Mouse (Mus musculus) heart, embryonic 15.5 days (tissue): ENCODE measurements around the gene Zg16. TPM values are rescaled to one million over a fixed set of nuclear protein-coding genes. Genes with fewer than 3 reads are reported as not detected.

Experiments used
- ATAC-seq: fragments of 200-750 bp; cut with Nextera tagmentation; replicated peaks from 2 replicates; pipeline ENCODE4 v1.8.0; 2017; ENCODE audit warnings: low read depth, moderate TSS enrichment; ENCODE audit not compliant: insufficient number of reproducible peaks, insufficient read depth, low FRiP score
- H3K27ac ChIP-seq: fragments of 300-500 bp; sonication (generic); 2 replicates; pipeline ENCODE4 v1.5.1; 2015; ENCODE audit warnings: mild to moderate bottlenecking, inconsistent platforms
- H3K27me3 ChIP-seq: fragments of 300-500 bp; sonication (generic); 2 replicates; pipeline ENCODE4 v1.6.1; 2015; ENCODE audit warnings: inconsistent platforms
- H3K36me3 ChIP-seq: fragments of 300-500 bp; sonication (generic); 2 replicates; pipeline ENCODE4 v1.6.1; 2015; ENCODE audit warnings: mild to moderate bottlenecking, inconsistent platforms
- H3K4me1 ChIP-seq: fragments of 300-500 bp; sonication (generic); replicated peaks from 2 replicates; pipeline ENCODE4 v1.6.1; 2015; ENCODE audit warnings: inconsistent platforms
- H3K4me2 ChIP-seq: fragments of 300-500 bp; sonication (generic); 2 replicates; pipeline ENCODE4 v1.6.1; 2015; ENCODE audit warnings: inconsistent platforms, mild to moderate bottlenecking, moderate library complexity
- H3K4me3 ChIP-seq: fragments of 300-500 bp; sonication (generic); 2 replicates; pipeline ENCODE4 v1.5.1; 2015; ENCODE audit warnings: mild to moderate bottlenecking, inconsistent platforms
- H3K9ac ChIP-seq: fragments of 300-500 bp; sonication (generic); 2 replicates; pipeline ENCODE4 v1.6.1; 2015; ENCODE audit warnings: mild to moderate bottlenecking, inconsistent platforms
- H3K9me3 ChIP-seq: fragments of 300-500 bp; sonication (generic); replicated peaks from 2 replicates; pipeline ENCODE4 v1.6.1; 2016; ENCODE audit warnings: inconsistent platforms
- WGBS: fragments of 180-500 bp; shearing (Covaris S2); methylation state at CpG from one replicate; pipeline ENCODE4 v1.1.7; 2015; ENCODE audit warnings: mixed read lengths; 5-methylcytosine and 5-hydroxymethylcytosine counted together
- polyA plus RNA-seq: library from polyadenylated mRNA; unstranded; fragments of >200 nt; fragmentation: Nextera tagmentation; extraction: Ambion mirVana; gene quantifications from 2 replicates; pipeline ENCODE4 v1.2.1, GENCODE M21; 2015

The Zg16 gene
- polyA plus RNA-seq, 1 experiment from 2014 or later: not detected

- no peaks in the 10 kb centered on the region for H3K9me3 ChIP-seq
- no peak overlapping the region for H3K4me2 ChIP-seq
- 85% methylated on average over 6 of the region's 6 CpGs for WGBS
- no peak for ATAC-seq
- H3K4me1 ChIP-seq: no peaks in the 10 kb centered on the region
- no peaks in the 10 kb centered on the region for H3K36me3 ChIP-seq
- no peak overlapping the region for H3K9ac ChIP-seq
- no peaks in the 10 kb centered on the region for H3K27me3 ChIP-seq
- H3K27ac ChIP-seq: no peak overlapping the region
- H3K4me3 ChIP-seq: no peak overlapping the region
These were observed 21.6 kb downstream of the Zg16 start for GRCm38 (mm10) chr7:127065538-127065937.

GRCm38 (mm10) chr7:127055026-127055585 lies 32.0 kb downstream of the Zg16 start:
- H3K4me2 ChIP-seq: no peak overlapping the region
- no peak overlapping the region for H3K27ac ChIP-seq
- H3K36me3 ChIP-seq: no peaks in the 10 kb centered on the region
- no peak overlapping the region for H3K9ac ChIP-seq
- H3K9me3 ChIP-seq: no peaks in the 10 kb centered on the region
- no peak overlapping the region for H3K4me3 ChIP-seq
- H3K4me1 ChIP-seq: no peaks in the 10 kb centered on the region
- H3K27me3 ChIP-seq: 0 out of 2 replicates have a peak, but pooled peaks cover 8% of the 10 kb centered on the region
- WGBS: 71% methylated on average over 5 of the region's 5 CpGs
- ATAC-seq: no peak

- under 1% methylated on average over 53 of the region's 53 CpGs for WGBS
- Histone ChIP-seq H3K27ac (peak within 1 kb of the TSS; percentile 79), H3K4me1 (peaks cover 21% of the 10 kb centered on the region), H3K9ac (peak within 1 kb of the TSS; percentile 82), H3K4me3 (peak within 1 kb of the TSS; percentile 91), H3K4me2 (peak within 1 kb of the TSS; percentile 85), H3K9me3 (no peaks in the 10 kb centered on the region), H3K36me3 (peaks cover 11% of the 10 kb centered on the region), H3K27me3 (no peaks in the 10 kb centered on the region)
- peak; percentile 80 for ATAC-seq
These were observed 45.1 kb downstream of the Zg16 start, which contains the start of gene Kif22 for GRCm38 (mm10) chr7:127041851-127042672. TSS of gene Kif22 (minus strand) at chr7:127042471.

- H3K9me3 ChIP-seq: no peaks in the 10 kb centered on the region
- H3K36me3 ChIP-seq: peaks cover 64% of the 10 kb centered on the region
- no peak overlapping the region for H3K4me2 ChIP-seq
- no peak overlapping the region for H3K9ac ChIP-seq
- H3K4me3 ChIP-seq: no peak overlapping the region
- no peak overlapping the region for H3K27ac ChIP-seq
- H3K27me3 ChIP-seq: no peaks in the 10 kb centered on the region
- ATAC-seq: no peak
- H3K4me1 ChIP-seq: peaks cover 9% of the 10 kb centered on the region
- 67% methylated on average over 1 of the region's 1 CpGs for WGBS
These were observed 55.9 kb downstream of the Zg16 start for GRCm38 (mm10) chr7:127031244-127031643.

GRCm38 (mm10) chr7:127030172-127030571 lies 57.0 kb downstream of the Zg16 start:
- Histone ChIP-seq H3K4me3 (no peak overlapping the region), H3K9ac (no peak overlapping the region), H3K27me3 (no peaks in the 10 kb centered on the region), H3K27ac (no peak overlapping the region), H3K9me3 (no peaks in the 10 kb centered on the region), H3K4me1 (peaks cover 9% of the 10 kb centered on the region), H3K4me2 (no peak overlapping the region), H3K36me3 (peaks cover 58% of the 10 kb centered on the region)
- ATAC-seq: no peak
- 94% methylated on average over 1 of the region's 1 CpGs for WGBS

GRCm38 (mm10) chr7:127027885-127028284 lies 59.2 kb downstream of the Zg16 start:
- Histone ChIP-seq H3K4me2 (peak overlapping the region; percentile 94), H3K27ac (peak overlapping the region; percentile 99), H3K4me3 (peak overlapping the region; percentile 93), H3K36me3 (peaks cover 47% of the 10 kb centered on the region), H3K27me3 (no peaks in the 10 kb centered on the region), H3K9ac (peak overlapping the region; percentile 53), H3K9me3 (no peaks in the 10 kb centered on the region), H3K4me1 (peaks cover 31% of the 10 kb centered on the region)
- 64% methylated on average over 8 of the region's 8 CpGs for WGBS
- ATAC-seq: no peak

- peak within 1 kb of the TSS; percentile 94 for H3K4me2 ChIP-seq
- 1% methylated on average over 31 of the region's 63 CpGs for WGBS
- H3K36me3 ChIP-seq: peaks cover 47% of the 10 kb centered on the region
These were observed 60.0 kb downstream of the Zg16 start, which contains the start of gene Maz for GRCm38 (mm10) chr7:127026984-127027726. TSS of gene Maz (minus strand) at chr7:127027037.

GRCm38 (mm10) chr7:127026616-127026983 lies 60.5 kb downstream of the Zg16 start:
- Histone ChIP-seq H3K27me3 (no peaks in the 10 kb centered on the region), H3K4me1 (peaks cover 43% of the 10 kb centered on the region), H3K4me3 (peak overlapping the region; percentile 93), H3K4me2 (peak overlapping the region; percentile 94), H3K9me3 (no peaks in the 10 kb centered on the region), H3K27ac (peak overlapping the region; percentile 99), H3K9ac (peak overlapping the region; percentile 99), H3K36me3 (peaks cover 43% of the 10 kb centered on the region)
- WGBS: 2% methylated on average over 10 of the region's 48 CpGs
- ATAC-seq: peak; percentile 5

More at GRCm38 (mm10) chr7:127026984-127027726, 60.0 kb downstream of the Zg16 start, which contains the start of gene Maz:
- H3K27ac ChIP-seq: peak within 1 kb of the TSS; percentile 99
- no peaks in the 10 kb centered on the region for H3K9me3 ChIP-seq
- H3K4me3 ChIP-seq: peak within 1 kb of the TSS; percentile 93
- H3K27me3 ChIP-seq: no peaks in the 10 kb centered on the region
- H3K9ac ChIP-seq: peak within 1 kb of the TSS; percentile 99
- peak; percentile 91 for ATAC-seq
- peaks cover 38% of the 10 kb centered on the region for H3K4me1 ChIP-seq

GRCm38 (mm10) chr7:127026161-127026600 lies 60.9 kb downstream of the Zg16 start:
- Histone ChIP-seq H3K27ac (peak overlapping the region; percentile 99), H3K9me3 (no peaks in the 10 kb centered on the region), H3K36me3 (peaks cover 38% of the 10 kb centered on the region), H3K4me2 (peak overlapping the region; percentile 94), H3K9ac (peak overlapping the region; percentile 99), H3K27me3 (no peaks in the 10 kb centered on the region), H3K4me1 (peaks cover 47% of the 10 kb centered on the region), H3K4me3 (peak overlapping the region; percentile 93)
- ATAC-seq: peak; percentile 14
- under 1% methylated on average over 39 of the region's 48 CpGs for WGBS

GRCm38 (mm10) chr7:127025556-127026160 lies 61.5 kb downstream of the Zg16 start:
- peaks cover 53% of the 10 kb centered on the region for H3K4me1 ChIP-seq
- H3K36me3 ChIP-seq: peaks cover 35% of the 10 kb centered on the region
- under 1% methylated on average over 44 of the region's 65 CpGs for WGBS
- no peak for ATAC-seq
- peak overlapping the region; percentile 99 for H3K9ac ChIP-seq
- H3K4me2 ChIP-seq: peak overlapping the region; percentile 94
- no peaks in the 10 kb centered on the region for H3K9me3 ChIP-seq
- H3K27ac ChIP-seq: peak overlapping the region; percentile 99
- H3K27me3 ChIP-seq: no peaks in the 10 kb centered on the region
- H3K4me3 ChIP-seq: peak overlapping the region; percentile 93
